Mouse (Mus musculus) midbrain, postnatal 0 days (tissue): ENCODE results near the gene Frmpd4. TPM values are rescaled to one million over a fixed set of nuclear protein-coding genes. Genes with fewer than 3 reads are reported as not detected.

Source experiments
- ATAC-seq: fragments of 200-750 bp; cut with Nextera tagmentation; 2 replicates; pipeline ENCODE4 v1.8.0; 2017; ENCODE audit warnings: moderate number of reproducible peaks, mild to moderate bottlenecking, moderate TSS enrichment, moderate library complexity; ENCODE audit not compliant: low FRiP score
- DNase-seq: peaks from one replicate; pipeline ENCODE4 v3.0.0-alpha.2; 2015; ENCODE audit warnings: low spot score
- H3K27ac ChIP-seq: fragments of 300-500 bp; sonication (generic); 2 replicates; pipeline ENCODE4 v1.5.1; 2014; ENCODE audit warnings: low read depth, mild to moderate bottlenecking, low read length, mixed read lengths
- H3K27me3 ChIP-seq: fragments of 300-500 bp; sonication (generic); 2 replicates; pipeline ENCODE4 v1.6.1; 2014; ENCODE audit warnings: low read length, control low read depth, mixed read lengths; ENCODE audit not compliant: insufficient read depth
- H3K36me3 ChIP-seq: fragments of 300-500 bp; sonication (generic); 2 replicates; pipeline ENCODE4 v1.6.1; 2014; ENCODE audit warnings: low read length, control low read depth, mixed read lengths; ENCODE audit not compliant: insufficient read depth
- H3K4me1 ChIP-seq: fragments of 300-500 bp; sonication (generic); 2 replicates; pipeline ENCODE4 v1.6.1; 2014; ENCODE audit warnings: mild to moderate bottlenecking, control low read depth, antibody characterized with exemption, low read length, mixed read lengths; ENCODE audit not compliant: insufficient read depth
- H3K4me2 ChIP-seq: fragments of 300-500 bp; sonication (generic); 2 replicates; pipeline ENCODE4 v1.6.1; 2014; ENCODE audit warnings: low read depth, mild to moderate bottlenecking, low read length, mixed read lengths; ENCODE audit not compliant: poor library complexity, severe bottlenecking
- H3K4me3 ChIP-seq: fragments of 300-500 bp; sonication (generic); 2 replicates; pipeline ENCODE4 v1.5.1; 2014; ENCODE audit warnings: low read depth, mild to moderate bottlenecking, low read length, moderate library complexity
- H3K9ac ChIP-seq: fragments of 300-500 bp; sonication (generic); replicated peaks from 2 replicates; pipeline ENCODE4 v1.6.1; 2014; ENCODE audit warnings: mild to moderate bottlenecking, low read length, moderate library complexity, mixed read lengths; ENCODE audit not compliant: poor library complexity, severe bottlenecking
- H3K9me3 ChIP-seq: fragments of 300-500 bp; sonication (generic); 2 replicates; pipeline ENCODE4 v1.6.1; 2016; ENCODE audit warnings: low read length, control low read depth
- CTCF ChIP-seq: IDR thresholded peaks from 2 replicates; pipeline ENCODE4 v1.5.1; 2016; ENCODE audit warnings: antibody characterized with exemption, mild to moderate bottlenecking
- WGBS: fragments of 180-500 bp; shearing (Covaris S2); extraction: QIAGEN DNeasy Blood & Tissue Kit; methylation state at CpG from one replicate; pipeline ENCODE4 v1.1.7; 2014; 5-methylcytosine and 5-hydroxymethylcytosine counted together
- polyA plus RNA-seq: library from polyadenylated mRNA; unstranded; fragments of >200 nt; fragmentation: Nextera tagmentation; extraction: Ambion mirVana; gene quantifications from 2 replicates; pipeline ENCODE4 v1.2.1, GENCODE M21; 2015
- total RNA-seq: library from RNA; depleted of rRNA; stranded (reverse); fragments of >200 nt; gene quantifications from 2 replicates; pipeline ENCODE4 v1.2.3, GENCODE M21; 2014

Frmpd4 gene
- total and polyA plus RNA-seq, 2 experiments from 2014 or later: 1.9 to 8.8 TPM

- no peak for ATAC-seq
- H3K4me1 ChIP-seq: no peaks in the 10 kb centered on the region
- H3K4me2 ChIP-seq: no peak overlapping the region
- TF ChIP-seq CTCF: no peak
- no peaks in the 10 kb centered on the region; the same call in 1 of the 2 replicates for H3K27me3 ChIP-seq
- H3K4me3 ChIP-seq: no peak overlapping the region
- H3K27ac ChIP-seq: no peak overlapping the region
- DNase-seq: no peak
- no peaks in the 10 kb centered on the region for H3K9me3 ChIP-seq
- no peaks in the 10 kb centered on the region for H3K36me3 ChIP-seq
- H3K9ac ChIP-seq: no peak overlapping the region
These were observed 592.2 kb downstream of the Frmpd4 start for GRCm38 (mm10) chrX:167984835-167985234.

GRCm38 (mm10) chrX:167951207-167951606 lies 625.8 kb downstream of the Frmpd4 start:
- WGBS: 89% methylated on average over 2 of the region's 2 CpGs
- H3K4me1 ChIP-seq: no peaks in the 10 kb centered on the region
- no peak overlapping the region for H3K9ac ChIP-seq
- no peaks in the 10 kb centered on the region for H3K36me3 ChIP-seq
- H3K4me2 ChIP-seq: no peak overlapping the region
- no peak for TF ChIP-seq CTCF
- no peaks in the 10 kb centered on the region; the same call in 1 of the 2 replicates for H3K27me3 ChIP-seq
- ATAC-seq (no peak), DNase-seq (no peak)
- no peak overlapping the region for H3K4me3 ChIP-seq
- no peak overlapping the region for H3K27ac ChIP-seq
- H3K9me3 ChIP-seq: no peaks in the 10 kb centered on the region

DNA sequence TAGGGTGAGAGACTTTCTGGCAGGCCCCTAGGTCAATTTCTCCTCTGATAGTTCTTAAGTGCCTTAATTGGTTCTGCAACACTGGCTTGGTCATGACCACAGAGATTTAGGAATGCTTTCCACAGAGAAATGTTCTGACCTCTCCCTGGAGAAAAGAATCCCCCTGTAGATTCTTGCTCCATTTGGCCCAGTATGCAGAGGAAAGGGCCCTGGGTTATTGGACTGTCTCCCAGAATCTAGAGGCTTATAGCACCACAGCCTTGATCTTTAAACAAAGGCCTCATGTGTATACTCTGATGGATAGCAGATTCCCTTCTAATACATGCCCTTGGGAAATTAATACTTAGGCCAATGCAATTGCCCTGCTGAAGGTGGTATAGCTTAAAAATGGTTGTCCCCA lies 667.5 kb downstream of the Frmpd4 start:
- Histone ChIP-seq H3K9me3 (no peaks in the 10 kb centered on the region), H3K4me2 (no peak overlapping the region), H3K27ac (no peak overlapping the region), H3K36me3 (no peaks in the 10 kb centered on the region), H3K4me3 (no peak overlapping the region), H3K27me3 (no peaks in the 10 kb centered on the region), H3K4me1 (no peaks in the 10 kb centered on the region), H3K9ac (no peak overlapping the region)
- no peak for TF ChIP-seq CTCF
- DNase-seq: peak; percentile 12
- no peak for ATAC-seq

DNA sequence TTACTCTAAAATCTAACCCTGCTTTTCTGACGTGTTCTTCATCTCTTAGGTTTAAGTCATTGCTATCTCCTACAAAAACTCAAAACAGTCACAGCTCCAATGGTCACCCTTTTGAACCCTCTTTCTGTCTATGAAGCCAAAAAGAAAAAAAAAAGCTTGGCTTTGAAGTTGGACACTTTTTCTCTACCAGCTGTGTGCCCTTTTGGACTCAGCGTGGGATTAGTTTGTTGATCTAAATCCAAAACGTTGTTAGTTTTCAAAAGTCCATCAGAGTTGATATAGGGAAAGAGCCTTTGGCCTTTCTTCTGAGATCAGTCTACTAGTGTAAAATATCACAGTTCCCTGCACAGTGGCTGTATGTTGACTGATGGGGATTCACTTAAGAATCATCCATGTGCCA lies 676.0 kb downstream of the Frmpd4 start:
- Histone ChIP-seq H3K9ac (no peak overlapping the region), H3K4me3 (no peak overlapping the region), H3K36me3 (no peaks in the 10 kb centered on the region), H3K27ac (no peak overlapping the region), H3K4me2 (no peak overlapping the region), H3K27me3 (no peaks in the 10 kb centered on the region), H3K9me3 (no peaks in the 10 kb centered on the region), H3K4me1 (no peaks in the 10 kb centered on the region)
- no peak for TF ChIP-seq CTCF
- DNase-seq (no peak), ATAC-seq (no peak)
- 73% methylated on average over 3 of the region's 3 CpGs for WGBS

GRCm38 (mm10) chrX:167854821-167855220 lies 722.2 kb downstream of the Frmpd4 start:
- Histone ChIP-seq H3K4me1 (no peaks in the 10 kb centered on the region), H3K27ac (no peak overlapping the region), H3K9me3 (no peaks in the 10 kb centered on the region), H3K9ac (no peak overlapping the region), H3K4me3 (no peak overlapping the region), H3K4me2 (no peak overlapping the region), H3K27me3 (peaks cover 3% of the 10 kb centered on the region; the same call in 1 of the 2 replicates), H3K36me3 (no peaks in the 10 kb centered on the region)
- DNase-seq: no peak
- TF ChIP-seq CTCF: no peak
- ATAC-seq: no peak
- 38% methylated on average over 5 of the region's 5 CpGs for WGBS

GRCm38 (mm10) chrX:167832543-167832942 lies 744.5 kb downstream of the Frmpd4 start:
- WGBS: 54% methylated on average over 2 of the region's 2 CpGs
- Histone ChIP-seq H3K4me2 (no peak overlapping the region), H3K4me3 (no peak overlapping the region), H3K9ac (no peak overlapping the region), H3K27me3 (no peaks in the 10 kb centered on the region), H3K9me3 (no peaks in the 10 kb centered on the region), H3K4me1 (no peaks in the 10 kb centered on the region), H3K27ac (no peak overlapping the region), H3K36me3 (no peaks in the 10 kb centered on the region)
- ATAC-seq: no peak
- DNase-seq: no peak
- no peak for TF ChIP-seq CTCF
